Mouse (Mus musculus) urinary bladder, postnatal 36 days (tissue): ENCODE results near the gene Lbh.

Experiments used
- DNase-seq, 2 experiments: peaks; one replicate each; pipeline ENCODE4 v3.0.0; 2022; ENCODE audit warnings: low spot score in 2 of 2, mixed read lengths in 1 of 2

The Lbh gene

DNA sequence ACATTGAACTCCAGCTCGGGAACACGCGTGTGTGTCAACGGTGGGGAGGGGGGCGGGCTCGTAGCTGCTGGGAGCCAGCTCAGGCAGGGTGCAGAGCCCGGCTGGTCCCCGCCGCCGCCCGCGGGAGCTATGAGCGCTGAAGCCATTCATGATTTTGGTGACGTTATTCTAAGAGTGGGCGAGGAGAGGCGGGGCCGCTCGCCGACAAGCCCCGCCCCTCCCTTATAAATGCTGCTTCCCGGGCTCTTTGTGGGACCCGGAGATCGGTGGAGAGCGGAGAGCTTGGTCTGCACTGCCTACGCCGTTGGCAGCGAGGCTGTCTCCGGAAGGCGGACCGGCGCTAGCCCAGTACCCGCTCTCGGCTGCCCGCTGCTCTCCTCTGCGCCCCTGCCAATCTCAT is at the start of gene Lbh:
TSS of gene Lbh (plus strand) at position 253 of the 400 bp plus-strand sequence.
- DNase-seq = peak; percentile 92

DNA sequence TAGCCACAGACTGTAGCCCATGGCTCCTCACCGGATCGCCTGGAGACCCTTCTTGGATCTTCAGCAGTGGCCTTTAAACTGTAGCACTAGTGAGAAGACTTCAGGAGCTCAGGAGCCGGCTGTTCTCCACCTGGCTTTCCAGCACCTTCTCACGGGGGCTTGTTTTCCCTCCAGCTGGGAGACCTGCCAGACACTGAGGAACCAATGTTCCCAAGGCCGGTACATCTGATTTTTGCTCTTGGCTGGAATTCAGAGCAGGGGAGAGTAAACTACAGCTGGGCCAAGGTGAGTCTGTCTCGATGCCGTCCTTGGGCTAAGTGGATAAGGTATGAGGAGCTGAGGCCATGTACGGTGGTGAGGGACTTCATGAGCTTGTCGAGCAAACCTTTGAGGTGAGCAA is 39.1 kb upstream of the Lbh start:
- DNase-seq = no peak

DNA sequence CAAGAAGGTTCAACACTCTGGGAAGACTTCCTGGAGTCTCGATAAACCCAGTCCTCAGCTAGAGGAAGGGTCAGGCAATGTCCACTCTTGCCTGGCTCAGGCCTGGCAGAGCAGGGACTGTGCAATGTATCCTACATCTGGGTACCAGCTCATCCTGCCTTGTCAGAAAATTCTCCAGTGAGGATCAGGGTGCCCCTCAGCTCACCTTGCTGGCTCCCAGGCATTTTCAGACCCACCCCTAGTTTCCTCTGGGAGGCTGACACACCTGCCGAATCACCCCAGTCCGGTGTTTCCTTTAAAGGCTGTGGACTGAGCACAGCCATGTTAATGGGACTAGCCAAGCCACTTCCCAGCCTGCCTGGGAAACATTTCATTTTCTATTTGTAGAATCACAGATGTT is 37.9 kb upstream of the Lbh start:
- DNase-seq = no peak

DNA sequence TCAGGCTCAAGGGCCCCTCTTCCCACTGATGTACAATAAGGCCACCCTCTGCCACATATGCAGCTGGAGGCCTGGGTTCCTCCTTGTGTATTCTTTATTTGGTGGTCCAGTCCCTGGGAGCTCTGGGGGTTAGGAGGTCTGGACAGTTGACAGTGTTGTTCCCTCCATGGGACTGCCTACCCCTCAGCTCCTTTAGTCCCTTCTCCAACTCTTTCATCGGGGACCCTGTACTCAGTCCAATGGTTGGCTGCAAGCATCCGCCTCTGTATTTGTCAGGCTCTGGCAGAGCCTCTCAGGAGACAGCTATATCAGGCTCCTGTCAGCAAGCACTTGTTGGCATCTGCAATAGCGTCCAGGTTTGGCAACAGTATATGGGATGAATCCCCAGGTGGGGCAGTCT is 37.1 kb upstream of the Lbh start:
- DNase-seq = no peak

DNA sequence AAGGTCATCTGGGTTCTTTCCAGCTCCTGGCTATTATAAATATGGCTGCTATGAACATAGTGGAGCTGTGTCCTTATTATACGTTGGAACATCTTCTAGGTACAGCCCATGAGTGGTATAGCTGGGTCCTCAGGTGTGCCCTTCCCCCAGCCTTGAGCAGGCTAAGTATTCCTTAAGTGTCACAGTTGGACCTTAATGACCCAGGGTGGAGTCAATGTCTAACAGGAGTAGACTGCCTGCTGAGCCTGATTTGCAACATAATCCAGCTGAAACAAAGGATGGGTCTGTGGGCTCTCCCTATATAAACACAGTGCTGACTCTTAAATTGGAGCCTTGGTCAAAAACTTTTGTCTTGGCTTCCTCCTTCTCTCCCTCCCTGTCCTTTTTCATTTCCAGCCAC is 36.3 kb upstream of the Lbh start:
- DNase-seq = no peak

DNA sequence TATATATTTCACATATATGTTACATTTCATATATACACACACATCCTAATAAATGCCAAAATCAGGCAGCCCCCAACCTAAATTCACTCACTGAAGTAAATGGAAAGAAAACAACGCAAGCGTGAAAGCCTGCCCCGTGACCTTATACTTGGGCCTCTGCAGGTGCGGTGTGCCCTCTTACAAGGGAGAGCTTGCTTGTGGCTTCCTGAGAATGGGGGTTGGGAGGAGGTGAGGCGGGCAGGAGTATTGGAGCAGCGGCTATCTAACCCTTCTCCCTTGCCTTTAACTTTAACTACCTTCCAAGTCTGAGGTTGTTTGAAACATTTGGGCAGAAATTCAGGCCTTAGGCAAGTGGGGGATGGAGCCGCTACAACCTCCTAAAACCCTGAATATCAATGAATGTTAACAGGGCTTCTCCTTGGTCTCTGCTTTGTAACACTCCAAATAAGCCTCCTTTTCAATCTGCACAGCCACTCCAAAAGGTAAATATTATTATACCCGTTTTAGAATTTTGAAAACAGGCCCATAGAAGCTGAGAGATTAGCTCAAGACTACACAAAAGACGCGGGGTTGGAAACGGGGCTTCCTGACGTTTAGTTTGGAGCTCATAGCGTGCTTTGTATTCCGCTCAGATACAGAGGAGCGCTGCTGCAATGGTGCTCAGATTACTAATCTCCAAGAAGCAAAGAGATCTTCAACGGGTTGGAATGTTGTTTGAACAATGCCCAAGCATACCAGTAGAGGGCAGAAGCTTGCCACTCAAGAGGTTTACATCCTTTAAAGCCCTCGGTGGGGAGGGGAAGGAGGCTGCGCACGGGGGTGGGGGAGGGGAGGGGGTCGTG is 28.3 kb upstream of the Lbh start:
- DNase-seq = peak in 1 of 2 experiments; percentile 48

DNA sequence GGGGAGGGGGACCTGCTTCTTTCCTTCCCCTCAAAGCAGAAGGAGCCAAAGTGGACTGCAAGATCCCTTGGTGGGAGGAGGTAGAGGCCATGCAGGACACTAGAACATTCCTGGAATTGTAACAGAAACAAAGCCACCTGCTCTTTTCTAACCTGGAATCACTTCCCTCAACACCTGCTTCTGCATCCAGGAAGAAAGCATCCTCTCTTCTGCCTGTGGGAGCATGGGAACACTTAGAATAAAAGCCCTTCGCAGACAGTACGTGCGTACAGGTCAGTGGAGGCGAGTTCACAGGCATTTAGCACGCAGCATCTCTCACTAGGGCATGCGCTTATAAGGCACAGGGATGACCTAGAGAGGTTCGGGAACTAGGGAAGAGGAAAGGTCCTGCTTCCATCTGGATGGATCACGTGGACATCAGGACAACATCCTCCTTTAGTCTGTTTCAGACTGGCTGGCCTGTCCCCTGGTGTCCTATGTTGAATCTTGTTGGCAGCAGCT is 27.7 kb upstream of the Lbh start:
- no peak for DNase-seq

DNA sequence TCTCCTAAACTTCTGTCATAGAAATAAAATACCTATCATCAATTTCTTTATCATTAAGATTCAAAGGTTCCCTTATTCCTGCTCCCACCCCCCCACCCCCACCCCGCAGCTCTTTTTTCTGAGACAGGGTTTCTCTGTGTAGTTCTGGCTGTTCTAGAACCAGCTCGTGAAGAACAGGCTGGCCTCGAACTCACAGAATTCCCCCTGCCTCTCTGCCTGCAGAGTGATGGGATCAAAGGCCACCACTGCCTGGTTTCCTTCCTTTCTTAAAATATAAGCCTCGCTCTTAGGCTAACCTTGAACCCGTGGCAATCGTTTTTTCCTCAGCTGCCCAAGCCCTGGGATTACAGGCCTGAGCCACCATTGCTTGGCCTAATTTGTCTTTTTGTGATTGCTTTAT is 26.5 kb upstream of the Lbh start:
- no peak for DNase-seq

DNA sequence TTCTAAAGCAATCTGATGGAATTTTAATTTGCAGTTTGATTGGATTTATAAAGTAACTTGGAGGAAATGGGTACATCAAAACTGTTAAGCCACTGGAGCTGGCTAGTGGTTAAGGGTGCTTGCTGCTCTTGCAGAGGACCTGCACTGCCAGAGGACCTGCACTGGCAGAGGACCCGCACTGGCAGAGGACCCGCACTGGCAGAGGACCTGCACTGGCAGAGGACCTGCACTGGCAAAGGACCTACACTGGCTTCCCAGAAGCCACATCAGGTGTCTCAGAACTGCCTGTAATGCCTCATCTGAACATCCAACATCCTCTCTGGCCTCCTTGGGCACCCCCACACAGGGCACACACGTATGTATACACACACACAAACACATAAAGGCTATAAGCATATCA is 22.6 kb upstream of the Lbh start:
- no peak for DNase-seq

DNA sequence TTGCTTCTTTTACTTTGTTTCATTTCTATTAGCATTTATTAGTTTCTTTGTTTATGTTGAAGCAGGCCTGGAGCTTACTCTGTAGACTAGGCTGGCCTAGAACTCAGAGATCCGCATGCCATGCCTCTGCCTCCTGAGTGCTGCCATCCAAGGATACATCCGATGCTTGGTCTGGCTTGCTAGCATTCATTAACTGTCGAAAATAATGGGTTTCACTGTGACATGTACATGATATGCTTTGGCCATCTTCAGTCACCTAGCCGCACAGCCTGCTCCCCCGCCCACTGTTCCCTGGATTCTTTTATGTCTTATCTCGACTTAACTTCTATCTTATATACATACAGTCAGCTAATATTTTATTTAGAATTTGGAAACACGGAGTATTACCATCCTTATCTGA is 21.0 kb upstream of the Lbh start:
- DNase-seq = no peak

DNA sequence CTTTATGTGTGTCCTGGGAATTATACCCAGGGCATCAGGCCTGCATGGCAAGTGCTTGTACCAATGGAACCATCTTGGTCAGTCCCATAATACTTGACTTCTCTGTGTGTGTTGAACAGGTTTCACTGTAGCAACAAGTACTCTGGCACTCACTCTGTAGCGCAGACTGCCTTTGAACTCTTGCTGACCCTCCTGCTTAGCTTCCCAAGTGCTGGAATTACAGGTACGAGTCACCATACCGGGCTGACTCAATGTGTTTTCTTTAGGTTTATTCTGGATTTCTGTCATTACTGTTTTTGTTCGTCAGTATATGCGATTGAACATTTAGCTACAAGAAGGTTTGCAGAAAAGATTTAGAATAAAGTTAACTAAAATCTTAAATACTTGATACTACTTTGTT is 20.1 kb upstream of the Lbh start:
- DNase-seq = no peak

DNA sequence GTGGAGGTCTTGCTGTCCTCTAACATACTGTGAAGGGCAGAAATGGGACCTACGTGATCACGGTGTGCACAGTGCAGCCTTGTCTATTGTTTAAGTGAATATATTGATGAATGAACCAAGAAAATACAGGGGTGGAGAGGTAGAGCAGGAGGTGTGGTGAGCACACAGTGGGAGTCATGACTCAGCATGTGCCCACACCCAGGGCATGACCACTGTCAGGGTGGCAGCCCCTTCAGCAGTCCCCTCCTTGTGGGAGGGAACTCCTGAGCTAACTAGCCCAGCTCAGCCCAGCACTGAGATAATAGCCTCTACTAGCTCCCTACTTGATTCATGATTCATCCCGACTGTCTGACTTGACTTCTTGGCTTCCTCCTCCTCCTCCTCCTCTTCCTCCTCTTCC is 19.3 kb upstream of the Lbh start:
- DNase-seq = no peak

DNA sequence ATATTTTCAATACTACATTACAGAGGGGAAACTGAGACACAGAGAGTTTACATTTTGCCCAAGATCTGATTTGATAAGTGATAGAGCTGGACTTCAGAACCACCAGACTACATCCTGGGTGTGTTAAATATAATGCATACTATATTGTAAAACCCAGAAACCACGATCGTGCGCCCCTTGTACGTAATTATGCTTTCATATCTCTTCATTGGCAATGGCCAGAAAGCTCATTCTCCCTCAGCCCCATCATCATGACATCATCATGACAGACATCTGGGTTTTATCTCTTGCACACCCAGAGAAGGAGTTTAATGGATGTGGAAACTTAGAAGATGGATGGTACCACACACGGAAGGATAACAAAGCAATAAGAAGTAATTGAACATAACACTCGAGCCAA is 17.1 kb upstream of the Lbh start:
- no peak for DNase-seq

DNA sequence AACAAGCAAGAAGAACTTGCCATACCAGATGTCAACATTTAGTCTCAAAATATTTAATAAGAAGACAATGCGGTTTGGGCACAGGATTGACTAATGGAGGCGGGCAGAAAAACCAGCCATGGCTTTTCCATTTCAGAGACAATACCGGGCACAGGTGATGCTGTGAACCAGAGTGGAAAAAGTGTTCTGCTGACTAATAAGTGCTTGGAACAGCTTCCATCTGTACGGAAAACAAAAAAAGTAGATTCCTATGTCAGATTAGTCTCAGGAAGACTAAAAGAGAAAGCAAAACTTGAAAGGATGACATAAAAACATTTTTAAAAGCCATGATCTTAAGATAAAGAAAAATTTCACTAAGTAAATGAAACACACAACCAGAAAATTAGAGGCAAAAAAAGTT is 16.4 kb upstream of the Lbh start:
- no peak for DNase-seq

DNA sequence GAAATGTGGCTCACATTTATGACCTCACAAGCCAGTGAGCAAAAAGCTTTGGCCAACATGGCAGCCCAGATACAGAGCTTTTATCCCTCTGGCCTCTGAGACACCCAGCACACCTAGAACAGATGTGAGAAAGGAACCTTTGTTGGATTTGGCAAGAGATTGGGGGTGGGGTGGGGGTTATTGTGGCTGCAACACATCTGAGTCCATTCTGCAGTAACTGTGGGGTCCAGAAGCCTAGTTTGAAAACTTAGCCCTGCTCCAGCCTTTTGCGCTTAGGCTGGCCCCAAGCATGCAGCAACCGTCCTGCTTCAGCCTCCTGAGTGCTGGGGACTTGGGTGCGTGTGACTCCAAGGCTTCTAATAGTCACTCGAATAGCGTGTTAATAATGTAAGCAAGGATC is 14.8 kb upstream of the Lbh start:
- no peak for DNase-seq

DNA sequence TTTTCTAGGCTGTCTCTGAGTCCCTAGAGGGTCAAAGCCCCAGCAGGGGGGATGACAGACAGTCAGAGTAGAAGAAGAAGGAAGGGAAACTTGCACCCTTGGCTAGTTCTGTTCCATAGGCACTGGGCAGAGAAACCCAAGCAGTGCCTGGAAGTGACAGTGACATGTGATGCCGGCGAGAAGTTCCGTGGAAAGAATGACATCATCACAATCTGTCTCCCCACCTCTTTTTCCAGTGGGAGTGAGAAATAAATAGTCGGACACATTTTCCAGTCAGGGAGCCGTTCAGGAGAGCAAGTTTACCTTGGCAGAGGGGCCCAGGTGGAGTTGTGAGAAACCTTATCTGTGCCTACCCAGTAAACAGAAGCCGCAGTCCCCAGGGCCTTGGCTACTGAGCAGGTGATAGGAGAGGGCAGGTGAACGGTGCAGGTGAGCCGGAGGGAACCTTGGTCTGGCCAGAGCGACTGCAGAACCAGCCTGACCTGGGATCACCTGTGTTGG is 14.1 kb upstream of the Lbh start:
- no peak for DNase-seq

DNA sequence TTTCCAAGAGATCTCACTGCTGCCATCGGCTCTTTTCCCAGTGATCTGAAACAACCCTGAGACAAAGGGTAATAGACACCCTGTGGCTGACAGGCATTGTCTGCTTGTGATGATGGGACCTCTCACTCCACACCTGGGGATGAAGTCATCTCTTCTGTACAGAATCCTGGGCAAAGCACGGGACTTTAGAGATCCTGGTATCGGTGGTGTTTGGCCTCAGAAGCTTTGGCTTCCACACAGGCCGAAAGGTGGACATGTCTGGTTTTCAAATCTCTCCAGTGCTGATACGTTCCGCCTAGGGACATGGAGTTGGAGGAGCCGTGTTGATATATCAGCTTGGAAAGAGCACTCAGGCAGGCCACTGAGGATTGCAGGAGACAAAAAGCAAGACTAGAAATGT is 13.2 kb upstream of the Lbh start:
- DNase-seq = no peak

DNA sequence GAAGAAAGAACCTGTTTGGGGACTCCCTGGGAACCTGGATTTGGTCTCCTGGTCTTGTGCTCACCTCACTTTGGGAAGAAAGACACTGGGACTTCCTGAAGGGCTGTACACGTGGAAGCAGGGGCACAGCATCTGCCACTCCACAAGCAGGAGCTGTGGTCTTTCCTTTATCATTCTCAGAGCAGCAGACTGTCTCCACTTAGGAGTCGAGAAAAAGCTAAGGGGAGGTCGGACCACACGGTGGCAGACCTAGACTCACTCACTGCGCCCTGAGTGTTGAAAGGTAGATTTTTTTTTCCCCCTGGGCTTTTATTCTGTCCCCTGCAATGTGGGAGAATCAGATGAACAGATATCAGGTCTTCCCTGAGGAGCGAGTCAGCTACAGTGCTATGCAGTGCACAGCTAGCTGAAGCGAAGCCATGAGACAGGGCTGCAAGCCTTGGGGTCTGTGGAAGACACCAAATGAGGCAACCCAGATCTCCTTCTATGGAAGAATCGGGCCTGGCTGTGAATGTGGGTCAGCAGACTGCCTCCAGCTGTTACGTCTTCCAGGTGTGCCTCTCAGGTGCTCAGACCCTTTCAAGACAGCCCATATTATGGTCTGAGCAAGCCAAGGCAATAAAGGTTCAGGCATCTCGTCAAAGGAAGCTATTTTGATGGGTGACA is 11.7 kb upstream of the Lbh start:
- no peak for DNase-seq

DNA sequence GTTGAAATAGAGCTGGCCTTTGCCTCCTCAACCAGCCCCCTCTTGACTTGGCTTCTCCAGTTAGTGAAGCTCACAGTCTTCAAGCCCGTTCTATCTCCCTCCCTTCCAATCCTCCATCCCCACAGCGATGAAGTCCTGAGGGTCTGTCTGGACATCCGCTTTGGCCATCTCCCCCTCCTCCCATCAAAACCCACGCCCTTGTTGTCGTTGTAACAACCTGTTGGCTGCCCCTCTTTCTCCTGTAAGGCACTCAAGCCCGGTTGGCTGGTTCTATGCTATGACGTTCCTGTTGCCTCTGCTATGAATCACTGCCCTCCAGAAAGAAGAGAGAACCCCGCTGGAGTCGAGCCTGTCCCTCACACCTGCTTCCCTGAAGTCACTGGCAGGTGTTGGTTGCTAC is 10.9 kb upstream of the Lbh start:
- no peak for DNase-seq

DNA sequence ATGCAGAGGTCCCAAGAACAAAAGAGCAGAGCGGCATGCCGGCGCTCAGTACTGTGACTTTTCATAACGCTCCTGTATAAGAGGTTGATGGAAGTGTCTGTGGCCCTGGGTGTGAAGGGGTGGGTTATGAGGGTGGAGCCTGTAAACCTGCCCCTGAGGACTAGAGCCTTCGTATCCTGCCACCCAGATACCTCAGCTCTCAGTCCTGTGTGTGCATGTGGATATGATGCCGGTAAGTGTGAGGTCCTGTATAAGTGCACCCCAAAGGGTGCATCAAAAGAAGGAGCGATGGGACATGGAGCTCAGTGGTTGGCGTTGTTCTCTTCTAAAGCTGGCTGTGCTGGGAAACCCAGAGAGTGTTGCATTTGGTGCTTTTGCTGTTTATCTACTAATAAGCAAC is 10.3 kb upstream of the Lbh start:
- DNase-seq = no peak

DNA sequence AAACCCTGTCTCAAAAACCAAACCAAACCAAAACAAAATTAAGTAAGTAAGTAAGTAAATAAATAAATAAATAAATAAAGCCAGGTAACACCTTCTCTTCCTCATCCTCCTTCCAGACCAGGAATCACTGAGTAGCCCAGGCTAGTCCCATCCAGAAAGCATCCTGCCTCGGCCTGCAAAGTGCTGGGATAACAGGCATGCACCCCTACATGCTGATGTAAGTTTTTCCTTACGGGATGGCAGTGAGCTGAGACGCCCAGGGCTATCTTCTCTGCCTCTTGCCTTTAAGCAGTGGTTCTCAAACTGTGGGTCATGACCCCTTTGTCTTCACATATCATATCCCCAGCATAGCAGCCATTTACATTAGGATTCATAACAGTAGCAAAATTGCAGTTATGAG is 9.5 kb upstream of the Lbh start:
- no peak for DNase-seq

DNA sequence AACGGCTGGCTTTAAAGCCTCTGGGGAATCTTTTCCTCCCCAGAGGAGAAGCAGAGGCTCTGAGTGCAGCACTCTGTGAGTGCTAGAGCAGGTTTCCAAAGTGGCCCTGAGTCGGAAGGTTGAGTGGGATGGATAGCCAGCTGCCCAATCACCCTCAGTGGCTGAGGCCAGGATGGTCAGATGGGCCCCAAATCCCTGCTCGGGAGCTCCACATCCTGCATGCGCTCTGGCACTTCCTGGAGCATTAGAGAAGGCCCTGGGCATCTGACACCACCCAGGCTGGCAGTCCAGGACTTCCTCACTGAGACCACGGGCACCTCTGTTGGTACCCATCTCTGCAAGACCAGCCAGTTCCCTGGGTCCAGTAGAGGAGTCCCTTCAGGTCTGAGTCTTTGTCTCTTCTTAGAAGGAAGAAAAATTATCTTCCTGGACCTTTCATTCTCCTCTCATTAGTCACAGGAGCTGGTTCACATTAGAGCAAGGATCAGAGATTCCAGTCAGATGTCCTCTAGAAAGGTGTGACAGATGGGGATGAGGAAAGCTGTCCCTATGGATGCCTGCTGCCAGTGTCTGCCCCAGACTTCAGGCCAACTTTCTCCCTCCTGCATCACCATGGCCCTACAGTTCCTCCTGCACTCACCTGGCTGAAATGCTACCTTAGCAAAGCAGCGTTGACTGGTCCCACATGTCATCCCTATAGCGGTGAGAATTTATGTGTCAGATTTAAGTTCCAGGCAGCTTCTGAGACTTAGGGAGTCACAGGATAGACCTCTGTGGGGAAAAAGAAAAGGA is 8.8 kb upstream of the Lbh start:
- DNase-seq = no peak
